Mouse (Mus musculus): ENCODE measurements around the gene Antxr1. TPM values are rescaled to one million over a fixed set of nuclear protein-coding genes. Genes with fewer than 3 reads are reported as not detected.

Gene Antxr1
- not detected for polyA plus RNA-seq (2017; shearing (Covaris generic))

GRCm38 (mm10) chr6:87335091-87335934, at the start of gene Antxr1:
TSS of gene Antxr1 (minus strand) at chr6:87335821.

GRCm38 (mm10) chr6:87373057-87373456, 37.4 kb upstream of the Antxr1 start, which contains the start of gene Gkn2:
TSS of gene Gkn2 (plus strand) at chr6:87373357.

GRCm38 (mm10) chr6:87350829-87351228, 15.2 kb upstream of the Antxr1 start, which contains the start of gene Gkn1:
TSS of gene Gkn1 (minus strand) at chr6:87350942.

GRCm38 (mm10) chr6:87104123-87104796, 231.4 kb downstream of the Antxr1 start, which contains the start of gene D6Ertd527e:
TSS of gene D6Ertd527e (plus strand) at chr6:87104746.

Other genes starting within 250 kb of the Antxr1 start
- gene D6Ertd527e, start 231.1 kb downstream of the Antxr1 start, polyA plus RNA-seq (2017; shearing (Covaris generic)), result 0.43 TPM
- gene Gkn1, start 15.1 kb upstream of the Antxr1 start, polyA plus RNA-seq (2017; shearing (Covaris generic)), result not detected
- not detected for gene Gkn2, start 37.5 kb upstream of the Antxr1 start, polyA plus RNA-seq (2017; shearing (Covaris generic))
- gene Gkn3, start 53.1 kb upstream of the Antxr1 start, polyA plus RNA-seq (2017; shearing (Covaris generic)), result not detected
- gene Bmp10, start 93.2 kb upstream of the Antxr1 start, polyA plus RNA-seq (2017; shearing (Covaris generic)), result not detected
- 193 TPM for gene Arhgap25, start 197.4 kb upstream of the Antxr1 start, polyA plus RNA-seq (2017; shearing (Covaris generic))

Data from CD4-positive, CD25-positive, alpha-beta regulatory T cell, adult 9 weeks (primary cell).